Mouse (Mus musculus) hindbrain, embryonic 13.5 days (tissue): ENCODE measurements around the gene Rb1. TPM values are rescaled to one million over a fixed set of nuclear protein-coding genes. Genes with fewer than 3 reads are reported as not detected.
A peak's percentile ranks its signal among the peaks of the same experiment; 100 is the strongest.

ENCODE experiments used
- ATAC-seq: fragments of 200-750 bp; cut with Nextera tagmentation; 2 replicates; pipeline ENCODE4 v1.8.0; 2017; ENCODE audit warnings: moderate TSS enrichment; ENCODE audit not compliant: low FRiP score
- H3K27ac ChIP-seq: fragments of 300-500 bp; sonication (generic); 2 replicates; pipeline ENCODE4 v1.5.1; 2015; ENCODE audit warnings: inconsistent platforms, mild to moderate bottlenecking, moderate library complexity
- H3K27me3 ChIP-seq: fragments of 300-500 bp; sonication (generic); 2 replicates; pipeline ENCODE4 v1.6.1; 2015; ENCODE audit warnings: mild to moderate bottlenecking, inconsistent platforms
- H3K36me3 ChIP-seq: fragments of 300-500 bp; sonication (generic); 2 replicates; pipeline ENCODE4 v1.6.1; 2015; ENCODE audit warnings: mild to moderate bottlenecking, inconsistent platforms
- H3K4me1 ChIP-seq: fragments of 300-500 bp; sonication (generic); replicated peaks from 2 replicates; pipeline ENCODE4 v1.6.1; 2015; ENCODE audit warnings: inconsistent platforms
- H3K4me2 ChIP-seq: fragments of 300-500 bp; sonication (generic); 2 replicates; pipeline ENCODE4 v1.6.1; 2015; ENCODE audit warnings: inconsistent platforms, mild to moderate bottlenecking, moderate library complexity
- H3K4me3 ChIP-seq: fragments of 300-500 bp; sonication (generic); 2 replicates; pipeline ENCODE4 v1.5.1; 2015; ENCODE audit warnings: mild to moderate bottlenecking, inconsistent platforms
- H3K9ac ChIP-seq: fragments of 300-500 bp; sonication (generic); 2 replicates; pipeline ENCODE4 v1.6.1; 2015; ENCODE audit warnings: mild to moderate bottlenecking, inconsistent platforms
- H3K9me3 ChIP-seq: fragments of 300-500 bp; sonication (generic); 2 replicates; pipeline ENCODE4 v1.6.1; 2016; ENCODE audit warnings: inconsistent platforms
- WGBS: fragments of 180-500 bp; shearing (Covaris S2); methylation state at CpG from one replicate; pipeline ENCODE4 v1.1.7; 2015; 5-methylcytosine and 5-hydroxymethylcytosine counted together
- polyA plus RNA-seq: library from polyadenylated mRNA; unstranded; fragments of >200 nt; fragmentation: Nextera tagmentation; extraction: Ambion mirVana; gene quantifications from 2 replicates; pipeline ENCODE4 v1.2.1, GENCODE M21; 2015

The Rb1 gene
- polyA plus RNA-seq, 1 experiment from 2014 or later = 21.8 TPM

DNA sequence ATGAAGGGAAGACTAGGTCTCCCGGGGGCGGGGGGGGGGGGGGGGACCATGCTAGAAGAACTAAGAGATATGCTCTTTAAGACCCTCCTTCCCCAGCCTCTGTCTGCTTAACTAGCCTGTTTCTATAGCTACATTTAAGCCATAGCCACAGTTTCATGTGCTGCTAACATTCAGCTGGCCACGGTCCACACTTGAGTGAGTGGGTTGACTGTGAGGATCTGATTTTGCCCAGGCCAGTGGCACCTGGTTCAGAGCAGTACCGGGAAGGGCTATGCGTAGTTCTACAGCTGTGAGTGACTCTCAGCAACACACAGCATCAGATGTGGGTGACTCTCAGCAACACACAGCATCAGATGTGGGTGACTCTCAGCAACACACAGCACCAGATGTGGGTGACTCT lies 164.3 kb downstream of the Rb1 start:
- Histone ChIP-seq H3K27ac (no peak overlapping the region), H3K36me3 (peaks cover 65% of the 10 kb centered on the region), H3K4me3 (no peak overlapping the region), H3K4me1 (no peaks in the 10 kb centered on the region), H3K9ac (no peak overlapping the region), H3K27me3 (no peaks in the 10 kb centered on the region), H3K4me2 (no peak overlapping the region), H3K9me3 (no peaks in the 10 kb centered on the region)
- 97% methylated on average over 4 of the region's 5 CpGs for WGBS
- no peak for ATAC-seq

DNA sequence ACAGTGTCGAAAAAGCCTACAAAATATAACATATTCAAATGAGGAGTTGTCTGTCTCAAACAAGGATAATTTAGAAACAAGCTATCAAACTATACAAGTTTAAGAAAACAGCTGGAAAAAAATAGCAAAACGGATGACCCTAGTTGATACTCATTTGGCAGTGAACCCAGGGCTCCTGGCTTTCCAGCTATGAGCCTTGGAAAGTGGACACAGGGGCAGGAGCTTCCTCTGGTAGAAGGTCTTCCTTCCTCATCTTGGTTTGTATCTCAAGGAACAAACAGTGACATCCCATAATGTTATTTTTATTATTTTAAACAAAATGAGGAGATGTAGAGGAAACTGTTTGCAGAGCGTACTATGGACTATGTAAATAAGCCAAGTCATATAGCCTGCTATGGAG lies 177.5 kb downstream of the Rb1 start:
- no peak overlapping the region for H3K9ac ChIP-seq
- H3K4me2 ChIP-seq = no peak overlapping the region
- no peaks in the 10 kb centered on the region for H3K9me3 ChIP-seq
- peaks cover 7% of the 10 kb centered on the region; the same call in 1 of the 2 replicates for H3K36me3 ChIP-seq
- peaks cover 23% of the 10 kb centered on the region for H3K4me1 ChIP-seq
- no peak for ATAC-seq
- no peak overlapping the region for H3K27ac ChIP-seq
- 93% methylated on average over 3 of the region's 3 CpGs for whole genome bisulfite sequencing
- no peaks in the 10 kb centered on the region for H3K27me3 ChIP-seq
- H3K4me3 ChIP-seq = no peak overlapping the region

DNA sequence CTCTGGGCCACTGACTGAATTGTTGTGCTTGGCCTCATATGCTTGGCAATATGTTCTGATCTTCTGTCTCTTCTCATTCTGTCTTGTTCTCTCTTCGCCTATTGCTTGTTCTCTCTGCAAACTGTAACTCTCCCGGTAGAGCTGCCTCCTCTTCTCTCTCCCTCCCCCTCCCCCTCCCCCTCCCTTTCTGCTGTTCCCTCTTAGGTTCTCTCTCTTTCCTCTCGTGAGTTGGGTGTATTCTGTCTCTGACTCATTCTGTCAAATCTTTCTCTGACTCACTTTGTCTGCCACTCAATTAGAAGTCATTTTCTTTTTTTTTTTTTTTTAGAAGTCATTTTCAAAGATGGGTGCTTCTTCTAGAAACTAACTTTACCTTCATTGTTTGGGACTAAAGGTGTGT lies 178.9 kb downstream of the Rb1 start:
- peaks cover 3% of the 10 kb centered on the region; the same call in 1 of the 2 replicates for H3K36me3 ChIP-seq
- no peak overlapping the region for H3K27ac ChIP-seq
- peaks cover 32% of the 10 kb centered on the region for H3K4me1 ChIP-seq
- no peak overlapping the region for H3K4me2 ChIP-seq
- 71% methylated on average over 3 of the region's 3 CpGs for WGBS
- no peaks in the 10 kb centered on the region for H3K27me3 ChIP-seq
- H3K9ac ChIP-seq = no peak overlapping the region
- ATAC-seq = no peak
- H3K9me3 ChIP-seq = no peaks in the 10 kb centered on the region
- H3K4me3 ChIP-seq = no peak overlapping the region

DNA sequence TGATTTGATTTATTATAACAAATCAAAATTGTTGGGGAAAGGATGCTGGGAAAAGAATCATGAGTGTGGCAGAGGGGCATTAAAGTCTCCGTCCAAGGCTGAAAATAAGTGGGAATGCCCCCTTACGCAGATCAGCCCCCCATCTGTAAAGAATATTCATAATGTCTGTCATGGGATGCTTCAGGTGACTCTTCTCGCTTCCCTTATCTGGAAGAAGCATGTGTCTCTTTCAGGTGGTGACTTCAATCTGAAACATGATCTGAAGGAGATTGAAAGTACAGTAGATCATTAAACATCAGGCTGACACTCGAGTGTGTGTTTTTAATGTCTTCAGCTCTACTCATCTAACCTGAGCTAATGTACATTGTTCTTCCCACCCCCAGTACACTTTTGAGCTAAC lies 180.1 kb downstream of the Rb1 start:
- H3K4me3 ChIP-seq = no peak overlapping the region
- 96% methylated on average over 4 of the region's 4 CpGs for WGBS
- no peak overlapping the region for H3K27ac ChIP-seq
- no peaks in the 10 kb centered on the region for H3K27me3 ChIP-seq
- peaks cover 33% of the 10 kb centered on the region for H3K4me1 ChIP-seq
- H3K9me3 ChIP-seq = no peaks in the 10 kb centered on the region
- H3K9ac ChIP-seq = no peak overlapping the region
- H3K4me2 ChIP-seq = no peak overlapping the region
- ATAC-seq = no peak
- no peaks in the 10 kb centered on the region for H3K36me3 ChIP-seq

DNA sequence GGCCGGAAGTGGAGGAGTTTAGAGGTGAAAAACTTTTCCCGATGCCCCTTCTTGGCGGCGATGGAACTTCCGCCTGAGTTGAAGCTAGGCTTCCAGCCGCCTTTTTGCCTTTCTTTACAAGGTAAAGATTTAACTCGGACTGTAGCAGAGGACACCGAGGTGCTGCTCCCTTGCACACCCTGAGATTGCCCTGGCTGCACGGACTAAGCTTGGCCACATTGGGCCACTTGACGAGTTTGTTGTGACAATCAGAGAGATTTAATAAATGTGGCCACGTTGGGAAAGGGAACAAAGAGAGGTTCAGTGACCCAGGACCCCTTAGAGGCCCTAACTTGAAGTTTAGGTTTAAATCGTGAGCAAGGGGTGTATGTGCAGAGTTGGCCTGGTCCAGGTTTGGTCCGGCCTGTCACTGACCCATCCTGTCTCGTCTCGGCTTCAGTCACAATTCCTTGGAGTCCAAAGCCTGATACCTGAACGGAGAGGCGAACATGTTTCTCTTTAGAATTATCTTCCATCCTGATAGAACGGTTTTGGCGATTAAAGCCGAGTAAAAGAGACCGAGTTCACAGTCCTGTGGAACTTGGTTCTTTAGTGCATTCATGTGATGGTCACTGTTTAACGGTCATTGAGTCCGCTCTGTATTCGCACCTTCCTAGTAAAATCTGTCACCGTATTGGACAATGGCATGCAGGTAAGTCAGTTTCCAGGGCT lies 181.8 kb downstream of the Rb1 start:
- Histone ChIP-seq H3K36me3 (no peaks in the 10 kb centered on the region), H3K4me1 (peaks cover 33% of the 10 kb centered on the region), H3K9me3 (no peaks in the 10 kb centered on the region), H3K27ac (peak overlapping the region; percentile 99), H3K9ac (peak overlapping the region; percentile 97), H3K4me3 (peak overlapping the region; percentile 78), H3K27me3 (no peaks in the 10 kb centered on the region), H3K4me2 (peak overlapping the region; percentile 76)
- peak; percentile 27; the same call in 1 of the 2 replicates for ATAC-seq
- WGBS = 39% methylated on average over 25 of the region's 25 CpGs

DNA sequence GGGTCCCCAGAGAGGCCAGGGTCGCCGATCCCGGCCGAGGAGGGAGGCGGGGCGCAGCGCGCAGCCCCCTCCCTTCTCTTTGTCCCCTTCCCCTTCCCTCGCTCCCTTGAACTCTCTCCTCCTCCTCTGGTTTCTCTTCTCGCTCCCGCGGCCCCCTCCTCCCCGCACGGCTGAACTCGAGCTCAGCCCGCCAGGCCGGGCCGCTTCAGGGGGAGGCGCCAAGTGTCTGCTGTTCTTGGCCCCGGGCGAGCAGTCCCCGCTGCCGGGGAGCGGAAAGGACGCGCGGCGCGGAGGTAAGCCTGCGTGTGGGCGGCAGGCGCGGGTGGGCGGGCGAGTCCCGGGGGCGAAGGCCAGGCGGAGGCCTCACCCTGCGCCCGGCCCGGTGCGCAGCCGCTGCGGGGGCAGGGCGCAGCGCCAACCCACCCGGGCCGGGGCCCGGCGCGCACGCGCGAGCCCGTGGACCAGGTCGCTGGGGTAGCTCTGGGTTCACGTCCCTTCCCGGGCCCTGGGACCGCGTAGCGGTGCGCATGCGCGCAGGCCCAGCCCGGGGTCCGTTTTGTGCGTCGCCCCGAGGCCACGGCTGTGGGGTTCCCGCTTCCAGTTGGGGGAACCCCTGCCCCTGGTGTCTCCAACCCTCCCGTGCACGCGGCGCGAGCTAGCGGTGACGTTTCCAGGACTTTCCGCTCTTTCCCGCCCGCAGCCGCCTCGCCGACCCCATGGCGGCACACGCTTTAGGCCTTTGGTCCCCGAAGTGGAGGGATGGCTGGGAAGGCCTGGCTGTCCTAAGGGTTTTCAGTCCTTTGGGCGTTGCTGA lies 182.5 kb downstream of the Rb1 start:
- Histone ChIP-seq H3K4me2 (peak overlapping the region; percentile 76), H3K27me3 (no peaks in the 10 kb centered on the region), H3K4me1 (peaks cover 33% of the 10 kb centered on the region), H3K4me3 (peak overlapping the region; percentile 78), H3K27ac (peak overlapping the region; percentile 99), H3K9me3 (no peaks in the 10 kb centered on the region), H3K36me3 (no peaks in the 10 kb centered on the region), H3K9ac (peak overlapping the region; percentile 97)
- ATAC-seq = peak; percentile 94
- under 1% methylated on average over 82 of the region's 88 CpGs for WGBS

DNA sequence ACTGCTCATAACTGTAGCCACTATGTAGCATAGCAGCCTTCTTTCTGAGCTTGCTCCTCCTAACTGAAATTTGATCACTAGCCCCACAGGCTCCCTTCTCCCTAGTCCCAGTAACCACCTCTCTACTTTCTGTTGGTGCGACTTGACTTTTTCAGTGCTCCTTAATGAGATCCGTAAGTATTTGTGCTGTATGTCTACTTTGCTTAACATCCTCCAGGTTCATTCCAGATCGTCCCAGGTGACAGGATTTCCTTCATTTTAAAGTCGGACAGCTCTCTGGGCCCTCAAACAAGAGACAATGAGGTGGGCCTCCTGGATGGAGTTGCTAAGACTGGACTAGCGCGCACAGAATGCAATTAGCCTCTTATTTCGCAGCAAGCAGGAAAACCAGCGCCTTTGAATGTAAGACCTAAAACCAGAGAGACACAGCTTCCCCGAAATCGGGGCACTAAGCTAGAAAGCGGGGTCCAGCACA lies 183.2 kb downstream of the Rb1 start:
- Histone ChIP-seq H3K4me1 (peaks cover 28% of the 10 kb centered on the region), H3K4me2 (peak overlapping the region; percentile 76), H3K4me3 (peak overlapping the region; percentile 78), H3K9ac (peak overlapping the region; percentile 97), H3K9me3 (no peaks in the 10 kb centered on the region), H3K36me3 (no peaks in the 10 kb centered on the region), H3K27me3 (no peaks in the 10 kb centered on the region), H3K27ac (peak overlapping the region; percentile 99)
- ATAC-seq = peak; percentile 35
- under 1% methylated on average over 11 of the region's 11 CpGs for WGBS

DNA sequence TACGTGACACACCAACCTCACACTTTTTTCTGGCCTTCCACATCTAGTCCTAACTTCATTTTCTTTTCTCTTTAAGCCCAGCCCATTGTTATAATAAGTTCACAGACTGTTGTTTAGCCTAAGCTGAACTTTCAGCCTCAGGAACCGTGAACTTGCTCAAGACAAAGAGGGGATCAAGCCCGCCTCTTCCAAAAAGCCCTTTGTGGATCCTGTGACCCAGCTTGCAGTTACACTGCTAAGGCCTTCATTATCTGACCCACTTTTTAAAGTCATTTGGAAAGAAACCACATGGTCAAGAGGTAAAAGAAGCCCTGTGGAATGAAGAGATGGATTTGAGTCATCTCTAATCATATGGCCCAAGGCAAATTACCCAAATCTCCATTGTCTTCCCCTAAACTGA lies 183.8 kb downstream of the Rb1 start:
- ATAC-seq = no peak
- WGBS = 58% methylated on average over 3 of the region's 3 CpGs
- Histone ChIP-seq H3K4me2 (peak overlapping the region; percentile 76), H3K9ac (no peak overlapping the region), H3K36me3 (no peaks in the 10 kb centered on the region), H3K27ac (peak overlapping the region; percentile 99; the same call in 1 of the 2 replicates), H3K9me3 (no peaks in the 10 kb centered on the region), H3K4me3 (no peak overlapping the region), H3K27me3 (no peaks in the 10 kb centered on the region), H3K4me1 (peaks cover 25% of the 10 kb centered on the region)

DNA sequence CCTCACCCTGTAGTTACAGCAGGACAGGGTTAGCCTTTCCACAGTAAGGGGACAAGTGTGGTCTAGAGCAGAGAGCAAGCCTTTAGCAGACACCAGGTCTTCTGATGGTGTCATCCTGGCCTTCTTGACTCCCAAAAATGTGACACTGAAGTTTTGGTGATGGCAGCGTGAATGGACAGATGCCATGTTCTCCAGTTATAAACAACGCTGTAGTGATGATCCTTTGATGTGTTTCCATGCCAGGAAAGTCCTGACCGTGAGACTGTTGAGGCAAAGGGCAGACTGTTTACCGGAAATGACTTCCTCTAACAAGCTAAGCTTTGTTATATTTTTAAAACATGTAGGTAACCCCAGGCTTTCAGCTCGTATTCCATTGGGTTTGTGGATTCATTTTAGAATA lies 185.8 kb downstream of the Rb1 start:
- H3K4me2 ChIP-seq = no peak overlapping the region
- H3K9me3 ChIP-seq = no peaks in the 10 kb centered on the region
- 86% methylated on average over 5 of the region's 5 CpGs for WGBS
- no peak overlapping the region for H3K4me3 ChIP-seq
- no peak overlapping the region for H3K27ac ChIP-seq
- no peak for ATAC-seq
- no peaks in the 10 kb centered on the region for H3K27me3 ChIP-seq
- H3K4me1 ChIP-seq = peaks cover 22% of the 10 kb centered on the region
- H3K9ac ChIP-seq = no peak overlapping the region
- H3K36me3 ChIP-seq = no peaks in the 10 kb centered on the region

DNA sequence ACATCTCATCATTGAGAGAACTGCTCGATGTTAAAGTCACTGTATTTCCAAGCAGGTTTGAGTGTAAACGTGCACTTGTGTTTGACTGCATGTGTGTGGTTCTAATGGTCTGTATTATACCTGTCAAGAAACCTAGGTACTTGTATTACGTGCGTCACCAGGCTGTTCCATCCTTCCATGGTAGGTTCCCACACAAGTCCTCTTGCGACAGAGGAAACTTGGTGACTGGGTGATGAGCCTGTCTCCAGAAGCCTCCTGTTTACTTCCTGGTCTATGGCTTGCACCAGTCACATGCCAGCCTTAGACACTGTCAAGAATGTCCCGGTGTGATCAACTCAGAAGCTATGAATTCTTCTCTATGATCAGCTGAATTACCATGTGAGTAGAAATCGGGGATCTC lies 187.1 kb downstream of the Rb1 start:
- no peak overlapping the region for H3K9ac ChIP-seq

DNA sequence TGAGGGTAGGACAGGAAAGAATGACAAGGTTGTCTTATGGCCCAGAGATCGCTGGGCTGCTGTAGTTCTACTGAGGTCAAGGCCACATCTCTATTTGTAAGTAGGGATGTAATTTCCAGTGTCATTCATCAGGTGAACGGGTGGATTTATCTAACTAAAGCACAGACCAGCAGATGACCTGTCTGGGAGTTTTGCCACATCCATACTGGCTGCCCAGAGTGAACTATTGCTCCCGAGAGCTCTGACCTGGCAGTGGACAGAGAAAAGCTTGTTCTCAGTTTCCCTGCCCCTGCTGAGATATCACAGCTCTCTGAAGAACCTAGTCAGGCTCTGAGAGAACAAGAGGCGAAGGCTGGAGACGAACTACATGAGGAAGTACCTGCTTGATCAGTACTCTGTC lies 188.4 kb downstream of the Rb1 start:
- no peak overlapping the region for H3K4me3 ChIP-seq
- H3K36me3 ChIP-seq = no peaks in the 10 kb centered on the region
- H3K27ac ChIP-seq = no peak overlapping the region
- H3K4me1 ChIP-seq = peaks cover 6% of the 10 kb centered on the region
- WGBS = 85% methylated on average over 5 of the region's 5 CpGs
- ATAC-seq = no peak
- H3K9ac ChIP-seq = no peak overlapping the region
- no peak overlapping the region for H3K4me2 ChIP-seq
- no peaks in the 10 kb centered on the region for H3K9me3 ChIP-seq
- no peaks in the 10 kb centered on the region for H3K27me3 ChIP-seq

More for the DNA sequence above, 187.1 kb downstream of the Rb1 start:
- Histone ChIP-seq H3K27ac (no peak overlapping the region), H3K36me3 (no peaks in the 10 kb centered on the region), H3K4me2 (no peak overlapping the region), H3K9me3 (no peaks in the 10 kb centered on the region), H3K27me3 (no peaks in the 10 kb centered on the region), H3K4me3 (no peak overlapping the region), H3K4me1 (peaks cover 9% of the 10 kb centered on the region)
- no peak for ATAC-seq
- WGBS = 96% methylated on average over 7 of the region's 7 CpGs
